Mouse (Mus musculus) embryonic facial prominence, embryonic 15.5 days (tissue): Measurements from ENCODE around the gene Glp2r. TPM values are rescaled to one million over a fixed set of nuclear protein-coding genes. Genes with fewer than 3 reads are reported as not detected.
A peak's percentile ranks its signal among the peaks of the same experiment; 100 is the strongest.

Experiments used
- ATAC-seq: fragments of 200-750 bp; cut with Nextera tagmentation; 2 replicates; pipeline ENCODE4 v1.8.0; 2017; ENCODE audit warnings: low read depth, moderate TSS enrichment; ENCODE audit not compliant: insufficient number of reproducible peaks, low FRiP score, low TSS enrichment
- H3K27ac ChIP-seq: fragments of 300-500 bp; sonication (generic); replicated peaks from 2 replicates; pipeline ENCODE4 v1.5.1; 2015; ENCODE audit warnings: mild to moderate bottlenecking, inconsistent platforms
- H3K27me3 ChIP-seq: fragments of 300-500 bp; sonication (generic); 2 replicates; pipeline ENCODE4 v1.6.1; 2015; ENCODE audit warnings: inconsistent platforms
- H3K36me3 ChIP-seq: fragments of 300-500 bp; sonication (generic); 2 replicates; pipeline ENCODE4 v1.6.1; 2015; ENCODE audit warnings: mild to moderate bottlenecking, inconsistent platforms
- H3K4me1 ChIP-seq: fragments of 300-500 bp; sonication (generic); 2 replicates; pipeline ENCODE4 v1.6.1; 2015; ENCODE audit warnings: inconsistent platforms
- H3K4me2 ChIP-seq: fragments of 300-500 bp; sonication (generic); replicated peaks from 2 replicates; pipeline ENCODE4 v1.6.1; 2015; ENCODE audit warnings: mild to moderate bottlenecking, inconsistent platforms
- H3K4me3 ChIP-seq: fragments of 300-500 bp; sonication (generic); replicated peaks from 2 replicates; pipeline ENCODE4 v1.5.1; 2015; ENCODE audit warnings: mild to moderate bottlenecking, inconsistent platforms
- H3K9ac ChIP-seq: fragments of 300-500 bp; sonication (generic); 2 replicates; pipeline ENCODE4 v1.6.1; 2015; ENCODE audit warnings: inconsistent platforms
- H3K9me3 ChIP-seq: fragments of 300-500 bp; sonication (generic); replicated peaks from 2 replicates; pipeline ENCODE4 v1.6.1; 2016; ENCODE audit warnings: inconsistent platforms
- WGBS: fragments of 180-500 bp; shearing (Covaris S2); methylation state at CpG from one replicate; pipeline ENCODE4 v1.1.7; 2015; 5-methylcytosine and 5-hydroxymethylcytosine counted together
- polyA plus RNA-seq: library from polyadenylated mRNA; unstranded; fragments of >200 nt; fragmentation: Nextera tagmentation; extraction: Ambion mirVana; gene quantifications from 2 replicates; pipeline ENCODE4 v1.2.1, GENCODE M21; 2015

Glp2r gene
- polyA plus RNA-seq, 1 experiment from 2014 or later, result 0.11 TPM

- WGBS, result 69% methylated on average over 11 of the region's 11 CpGs
- Histone ChIP-seq H3K4me3 (no peak overlapping the region), H3K9ac (no peak overlapping the region), H3K4me2 (no peak overlapping the region), H3K4me1 (peaks cover 12% of the 10 kb centered on the region), H3K27ac (no peak overlapping the region), H3K27me3 (no peaks in the 10 kb centered on the region), H3K9me3 (no peaks in the 10 kb centered on the region), H3K36me3 (no peaks in the 10 kb centered on the region)
- no peak for ATAC-seq
Measured at GRCm38 (mm10) chr11:67648651-67649407, 122.1 kb downstream of the Glp2r start.

- 32% methylated on average over 5 of the region's 5 CpGs for WGBS
Measured at GRCm38 (mm10) chr11:67647745-67648144, 123.2 kb downstream of the Glp2r start.

DNA sequence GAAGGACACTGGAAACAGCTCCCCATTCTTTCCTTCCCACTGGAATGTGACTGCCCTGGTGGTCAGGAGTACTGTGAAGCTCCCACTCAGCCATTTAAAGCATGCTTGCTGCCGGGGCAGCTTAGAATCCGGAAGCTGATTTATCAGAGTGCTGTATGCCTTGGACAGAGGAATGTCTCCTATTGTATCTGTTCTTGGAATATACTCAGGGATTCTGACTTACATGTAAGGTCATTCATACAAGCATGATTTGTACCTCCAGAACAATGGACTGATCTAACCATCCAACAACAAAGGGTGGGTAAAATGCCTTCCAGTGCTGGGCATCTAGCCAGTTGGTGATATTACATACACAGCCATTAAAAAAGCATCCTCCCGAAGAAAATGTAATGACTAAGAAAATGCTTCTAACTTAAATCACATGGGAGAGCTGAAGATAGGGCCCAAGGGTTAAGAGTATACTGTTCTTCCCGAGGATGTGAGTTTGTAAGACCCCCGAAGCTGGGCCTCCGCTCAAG is 126.3 kb downstream of the Glp2r start:
- Histone ChIP-seq H3K4me3 (no peak overlapping the region), H3K4me2 (no peak overlapping the region), H3K27me3 (no peaks in the 10 kb centered on the region), H3K36me3 (no peaks in the 10 kb centered on the region), H3K9ac (no peak overlapping the region), H3K4me1 (no peaks in the 10 kb centered on the region), H3K27ac (no peak overlapping the region), H3K9me3 (no peaks in the 10 kb centered on the region)
- no peak for ATAC-seq
- WGBS, result 65% methylated on average over 6 of the region's 6 CpGs

More at GRCm38 (mm10) chr11:67647745-67648144, 123.2 kb downstream of the Glp2r start:
- Histone ChIP-seq H3K9me3 (no peaks in the 10 kb centered on the region), H3K4me1 (peaks cover 8% of the 10 kb centered on the region), H3K4me3 (no peak overlapping the region), H3K9ac (no peak overlapping the region), H3K27ac (no peak overlapping the region), H3K27me3 (no peaks in the 10 kb centered on the region), H3K4me2 (no peak overlapping the region), H3K36me3 (no peaks in the 10 kb centered on the region)
- ATAC-seq, result no peak

DNA sequence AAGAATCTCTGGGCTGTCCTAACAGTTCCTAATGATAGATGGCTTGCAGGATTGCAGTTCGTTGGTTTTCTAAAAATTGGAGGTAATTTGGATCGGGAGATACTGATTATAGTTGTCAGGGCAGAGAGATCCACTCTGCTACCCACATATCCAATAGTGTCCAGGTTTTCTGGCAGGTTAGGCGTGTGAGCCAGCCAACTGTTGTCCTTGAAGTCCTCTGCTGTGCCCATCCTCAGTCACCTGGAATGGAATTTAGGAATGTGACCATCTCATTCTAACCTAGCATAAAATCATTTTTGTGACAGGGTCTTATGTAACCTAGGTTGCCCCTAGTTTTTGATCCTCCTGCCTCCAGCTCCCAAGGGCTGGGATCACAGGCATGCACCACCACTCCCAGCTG is 127.5 kb downstream of the Glp2r start:
- WGBS, result 76% methylated on average over 3 of the region's 3 CpGs
- H3K9me3 ChIP-seq, result no peaks in the 10 kb centered on the region
- H3K27me3 ChIP-seq, result no peaks in the 10 kb centered on the region
- H3K9ac ChIP-seq, result no peak overlapping the region
- no peaks in the 10 kb centered on the region for H3K4me1 ChIP-seq
- no peak overlapping the region for H3K4me2 ChIP-seq
- no peak overlapping the region for H3K4me3 ChIP-seq
- H3K27ac ChIP-seq, result no peak overlapping the region
- no peaks in the 10 kb centered on the region for H3K36me3 ChIP-seq
- ATAC-seq, result no peak

DNA sequence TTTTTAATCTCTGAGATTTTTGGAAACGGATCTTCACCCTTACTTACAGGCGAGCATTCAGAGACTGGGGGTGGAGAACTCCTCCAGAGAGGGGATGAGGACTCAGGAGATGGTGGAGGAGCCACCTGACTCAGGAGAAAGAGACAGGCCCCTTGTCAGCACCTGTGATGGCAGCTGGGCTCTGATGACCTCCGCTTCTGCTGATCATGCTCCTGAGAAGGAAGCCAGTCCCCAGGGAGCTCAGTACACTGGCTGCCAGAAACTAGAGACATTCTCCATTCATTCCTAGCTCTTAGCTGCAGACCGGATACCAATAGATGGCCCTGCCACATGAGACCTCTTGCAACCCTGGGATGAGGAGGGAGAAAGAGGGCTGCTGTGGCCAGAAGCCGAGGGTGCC is 128.1 kb downstream of the Glp2r start:
- no peak overlapping the region for H3K4me2 ChIP-seq
- H3K9me3 ChIP-seq, result no peaks in the 10 kb centered on the region
- H3K4me1 ChIP-seq, result no peaks in the 10 kb centered on the region
- H3K9ac ChIP-seq, result no peak overlapping the region
- no peak overlapping the region for H3K4me3 ChIP-seq
- ATAC-seq, result no peak
- no peaks in the 10 kb centered on the region for H3K36me3 ChIP-seq
- 78% methylated on average over 5 of the region's 5 CpGs for WGBS
- H3K27me3 ChIP-seq, result no peaks in the 10 kb centered on the region
- H3K27ac ChIP-seq, result no peak overlapping the region

- H3K27ac ChIP-seq, result no peak overlapping the region
- H3K36me3 ChIP-seq, result no peaks in the 10 kb centered on the region
- no peak for ATAC-seq
- no peaks in the 10 kb centered on the region for H3K9me3 ChIP-seq
- H3K4me3 ChIP-seq, result no peak overlapping the region
- no peaks in the 10 kb centered on the region for H3K4me1 ChIP-seq
- 89% methylated on average over 8 of the region's 8 CpGs for WGBS
- no peak overlapping the region for H3K4me2 ChIP-seq
- H3K9ac ChIP-seq, result no peak overlapping the region
- H3K27me3 ChIP-seq, result no peaks in the 10 kb centered on the region
Measured at GRCm38 (mm10) chr11:67642421-67642820, 128.5 kb downstream of the Glp2r start.

DNA sequence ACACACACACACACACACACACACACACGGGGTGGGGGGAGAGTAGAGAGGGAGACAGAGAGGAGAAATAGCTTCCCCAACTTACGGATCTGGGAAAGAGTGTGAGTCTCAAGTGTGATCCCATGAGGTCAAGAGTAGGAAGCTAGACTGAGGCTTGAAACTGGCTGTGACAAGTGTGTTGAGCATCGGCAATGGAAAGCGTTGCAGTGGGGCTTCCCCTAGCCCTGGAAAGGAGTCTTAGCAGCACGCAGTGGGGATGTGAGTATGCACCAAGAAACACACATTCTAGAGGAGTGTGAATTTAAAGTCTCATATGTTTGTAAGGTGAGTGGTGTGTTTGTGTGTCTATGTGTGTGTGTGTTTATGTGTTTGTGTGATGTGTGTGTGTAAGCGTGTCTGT is 130.7 kb downstream of the Glp2r start:
- Histone ChIP-seq H3K9ac (no peak overlapping the region), H3K9me3 (no peaks in the 10 kb centered on the region), H3K27ac (no peak overlapping the region), H3K27me3 (no peaks in the 10 kb centered on the region), H3K4me3 (no peak overlapping the region), H3K36me3 (no peaks in the 10 kb centered on the region), H3K4me2 (no peak overlapping the region), H3K4me1 (no peaks in the 10 kb centered on the region)
- ATAC-seq, result no peak
- whole genome bisulfite sequencing, result 84% methylated on average over 6 of the region's 6 CpGs

DNA sequence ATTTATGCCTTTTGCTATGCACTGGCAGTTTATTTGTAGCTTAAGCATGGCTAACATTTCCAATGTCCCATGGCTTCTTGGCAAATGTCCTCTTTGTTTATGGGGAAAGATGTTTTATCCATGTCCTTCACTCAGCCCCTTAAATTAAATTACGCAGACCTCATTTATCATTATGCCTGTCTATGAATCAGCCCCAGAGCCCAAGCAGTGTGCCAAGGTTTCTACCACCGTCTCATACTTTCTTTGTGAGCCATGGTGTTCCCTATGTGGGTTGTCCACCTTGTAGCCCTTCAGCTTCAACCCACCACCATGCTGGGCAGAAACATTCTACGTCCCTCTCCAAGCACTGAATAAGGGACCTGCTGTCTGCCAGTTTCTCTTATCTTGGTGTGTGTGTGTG is 132.6 kb downstream of the Glp2r start:
- Histone ChIP-seq H3K27ac (0 out of 2 replicates have a peak overlapping the region, but pooled peaks have one; percentile 36), H3K4me1 (0 out of 2 replicates have a peak, but pooled peaks cover 3% of the 10 kb centered on the region), H3K9me3 (no peaks in the 10 kb centered on the region), H3K9ac (no peak overlapping the region), H3K36me3 (no peaks in the 10 kb centered on the region), H3K4me2 (no peak overlapping the region), H3K27me3 (no peaks in the 10 kb centered on the region), H3K4me3 (no peak overlapping the region)
- no peak for ATAC-seq
- 70% methylated on average over 3 of the region's 3 CpGs for WGBS

- Histone ChIP-seq H3K27me3 (no peaks in the 10 kb centered on the region), H3K36me3 (no peaks in the 10 kb centered on the region), H3K9me3 (no peaks in the 10 kb centered on the region), H3K27ac (no peak overlapping the region), H3K4me3 (no peak overlapping the region), H3K4me2 (no peak overlapping the region), H3K9ac (no peak overlapping the region), H3K4me1 (0 out of 2 replicates have a peak, but pooled peaks cover 3% of the 10 kb centered on the region)
- ATAC-seq, result no peak
- 38% methylated on average over 6 of the region's 6 CpGs for WGBS
Measured at GRCm38 (mm10) chr11:67636905-67637586, 133.9 kb downstream of the Glp2r start.

DNA sequence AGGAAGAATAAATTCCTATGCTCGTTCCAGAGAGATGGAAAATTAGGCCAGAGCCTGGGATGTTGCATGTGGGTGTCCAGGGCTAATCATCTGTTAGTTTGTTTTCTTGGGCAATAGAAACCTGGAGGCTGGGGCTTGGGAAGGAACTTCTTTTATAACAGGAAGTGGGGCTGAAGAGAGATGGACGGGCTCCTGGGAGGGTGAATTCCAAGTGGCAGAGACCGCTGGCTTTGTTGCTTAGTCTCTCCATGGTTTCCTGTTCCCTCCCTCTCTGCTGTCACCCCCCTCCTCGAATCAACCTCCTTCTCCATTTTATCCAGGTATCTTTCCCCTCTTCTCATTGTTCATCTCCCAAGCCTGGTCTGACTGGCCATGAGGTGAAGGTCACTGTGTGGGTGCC is 134.8 kb downstream of the Glp2r start:
- no peak overlapping the region for H3K27ac ChIP-seq
- no peaks in the 10 kb centered on the region for H3K36me3 ChIP-seq
- no peak overlapping the region for H3K4me2 ChIP-seq
- ATAC-seq, result no peak
- H3K4me1 ChIP-seq, result 0 out of 2 replicates have a peak, but pooled peaks cover 3% of the 10 kb centered on the region
- H3K9me3 ChIP-seq, result no peaks in the 10 kb centered on the region
- H3K27me3 ChIP-seq, result no peaks in the 10 kb centered on the region
- no peak overlapping the region for H3K4me3 ChIP-seq
- 70% methylated on average over 4 of the region's 4 CpGs for WGBS
- no peak overlapping the region for H3K9ac ChIP-seq

GRCm38 (mm10) chr11:67633620-67634229 is 137.2 kb downstream of the Glp2r start:
- Histone ChIP-seq H3K4me3 (no peak overlapping the region), H3K4me2 (no peak overlapping the region), H3K9ac (no peak overlapping the region), H3K27ac (no peak overlapping the region), H3K4me1 (0 out of 2 replicates have a peak, but pooled peaks cover 3% of the 10 kb centered on the region), H3K36me3 (no peaks in the 10 kb centered on the region), H3K9me3 (no peaks in the 10 kb centered on the region), H3K27me3 (no peaks in the 10 kb centered on the region)
- no peak for ATAC-seq
- WGBS, result 38% methylated on average over 3 of the region's 3 CpGs
